Mouse (Mus musculus) testis, adult 2 months (tissue): ENCODE measurements around the gene Olfr9.

Experiments
- CTCF ChIP-seq: fragments of 200-500 bp; IDR thresholded peaks from 2 replicates; pipeline ENCODE4 v1.5.1; 2012; ENCODE audit warnings: low read depth, mild to moderate bottlenecking, inconsistent platforms, low read length, moderate library complexity; ENCODE audit not compliant: control insufficient read depth, insufficient read depth, insufficient replicate concordance
- POLR2A ChIP-seq: fragments of 200-500 bp; IDR thresholded peaks from 2 replicates; pipeline ENCODE4 v1.6.1; 2012; ENCODE audit warnings: low read depth, mild to moderate bottlenecking, inconsistent platforms, low read length, moderate library complexity; ENCODE audit not compliant: control insufficient read depth

GRCm38 (mm10) chr10:128995796-128996195 is 6.6 kb downstream of the Olfr9 start:
- TF ChIP-seq CTCF: no peak
- TF ChIP-seq POLR2A: no peak
